Mouse (Mus musculus) frontal cortex, adult 2 months (tissue): ENCODE data around the gene Cd96. TPM values are rescaled to one million over a fixed set of nuclear protein-coding genes. Genes with fewer than 3 reads are reported as not detected.
"Not testable (repeated sequence)": the region's sequence is repeated elsewhere in the genome, so short reads cannot be mapped to it uniquely, and the experiment has no call there.

Experiments used
- DNase-seq, 2 experiments: peaks; one replicate each; pipeline ENCODE4 v3.0.0; 2022; ENCODE audit warnings: low spot score in 1 of 2; ENCODE audit errors: extremely low spot score in 1 of 2
- polyA plus RNA-seq: library from polyadenylated mRNA; depleted of rRNA; stranded (reverse); fragments of >200 nt; gene quantifications from 2 replicates; pipeline ENCODE4 v1.2.3, GENCODE M21; 2012; rRNA removed

Cd96 gene
- 0.06 TPM in 1 of 2 replicates, not detected in the other for polyA plus RNA-seq

GRCm38 (mm10) chr16:46120020-46120419 lies at the start of gene Cd96:
TSS of gene Cd96 (minus strand) at chr16:46120251.
- DNase-seq = no peak

DNA sequence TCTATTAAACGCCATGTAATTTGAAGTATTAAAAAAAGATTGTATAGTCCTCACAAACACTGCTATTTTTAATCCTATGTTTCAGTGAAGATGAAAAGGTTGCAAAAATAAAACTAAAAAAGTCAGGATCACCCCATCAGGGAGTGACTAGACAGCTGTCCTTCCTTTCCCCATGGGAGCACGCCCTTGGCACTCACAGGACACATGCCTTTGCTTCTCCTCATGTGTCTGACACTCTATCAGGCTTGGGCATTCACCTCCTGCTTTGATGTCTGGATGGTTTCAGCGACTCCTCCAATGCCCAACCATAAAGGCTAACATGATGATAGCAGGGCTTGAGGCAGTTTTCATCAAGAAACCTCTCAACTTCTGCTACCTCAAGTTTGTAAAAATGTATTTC lies 46.9 kb upstream of the Cd96 start:
- DNase-seq = no peak

GRCm38 (mm10) chr16:46165305-46165704 lies 45.3 kb upstream of the Cd96 start:
- peak in 1 of 2 experiments; percentile 15 for DNase-seq

GRCm38 (mm10) chr16:46154832-46155231 lies 34.8 kb upstream of the Cd96 start, which contains the start of gene Gm4737:
TSS of gene Gm4737 (minus strand) at chr16:46155077.
- DNase-seq = not testable (repeated sequence)

- DNase-seq = peak in 1 of 2 experiments; percentile 43
Measured at GRCm38 (mm10) chr16:46151141-46151540, 31.1 kb upstream of the Cd96 start.

- DNase-seq = peak in 1 of 2 experiments; percentile 19
Measured at GRCm38 (mm10) chr16:46148661-46149341, 28.8 kb upstream of the Cd96 start.

GRCm38 (mm10) chr16:46146962-46147361 lies 26.9 kb upstream of the Cd96 start:
- DNase-seq = no peak

DNA sequence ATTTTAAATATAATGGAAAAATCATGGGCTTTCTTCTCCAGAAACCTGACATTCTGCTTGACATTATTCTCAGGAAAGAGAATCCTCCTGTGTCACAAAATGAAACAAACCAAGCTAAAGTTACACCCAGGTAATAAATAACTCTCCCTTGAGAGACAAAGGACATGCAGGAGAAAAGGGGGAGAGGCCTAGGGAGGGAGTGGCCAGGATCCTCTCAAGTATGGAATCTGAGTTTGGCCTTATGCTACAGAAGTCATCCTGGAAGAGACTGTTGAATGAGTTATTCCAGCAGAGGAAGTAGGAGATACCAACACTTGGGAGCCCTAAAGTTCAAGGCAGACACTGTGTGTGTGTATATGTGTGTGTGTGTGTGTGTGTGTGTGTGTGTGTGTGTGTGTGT lies 2.2 kb upstream of the Cd96 start:
- DNase-seq = no peak

DNA sequence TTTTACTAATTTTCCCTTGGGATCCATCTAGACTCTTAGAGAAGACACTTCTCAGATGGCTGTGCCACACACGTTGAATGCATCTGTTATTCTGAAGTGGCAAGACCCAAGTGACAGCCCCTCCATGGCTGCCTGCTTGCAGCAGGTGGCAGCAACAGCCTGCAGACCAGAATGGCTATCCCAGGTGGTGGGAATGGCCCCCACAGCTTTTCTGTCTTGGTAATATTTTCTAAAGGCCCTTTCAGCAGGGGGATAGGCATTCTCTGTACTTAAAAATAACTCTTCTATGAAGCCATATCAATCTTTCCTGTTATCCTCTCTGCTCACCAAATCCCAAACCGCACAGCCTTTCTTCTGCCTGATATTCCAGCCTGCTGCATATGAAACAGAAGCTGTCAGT lies 1.4 kb upstream of the Cd96 start:
- DNase-seq = peak in 1 of 2 experiments; percentile 45

GRCm38 (mm10) chr16:46120607-46121006 lies 556 bp upstream of the Cd96 start:
- no peak for DNase-seq

- DNase-seq = no peak
Measured at GRCm38 (mm10) chr16:46117645-46118044, 2.4 kb downstream of the Cd96 start.

DNA sequence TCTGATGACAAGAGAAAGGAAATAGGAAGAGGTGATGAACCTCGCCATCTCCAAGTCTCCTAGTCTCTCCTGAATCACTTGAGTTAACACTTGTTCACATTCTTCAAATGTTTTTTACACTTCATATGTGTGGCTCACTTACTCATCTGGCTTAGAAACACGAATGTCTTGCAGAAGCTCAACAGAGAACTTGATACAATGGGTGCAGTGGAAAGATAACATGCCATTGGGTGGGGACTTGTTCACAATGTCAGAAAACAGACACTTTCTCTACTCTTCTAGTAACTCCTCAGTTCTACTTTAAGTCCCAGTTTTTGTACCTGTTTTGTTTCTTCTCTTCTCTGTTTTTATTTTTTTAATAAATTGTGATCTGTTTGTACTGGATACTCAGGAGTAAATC lies 5.3 kb downstream of the Cd96 start:
- DNase-seq = no peak

- DNase-seq = peak in 1 of 2 experiments; percentile 20
Measured at GRCm38 (mm10) chr16:46109536-46109935, 10.5 kb downstream of the Cd96 start.

GRCm38 (mm10) chr16:46107431-46107830 lies 12.6 kb downstream of the Cd96 start:
- DNase-seq = no peak

GRCm38 (mm10) chr16:46104491-46104890 lies 15.6 kb downstream of the Cd96 start:
- no peak for DNase-seq

GRCm38 (mm10) chr16:46101748-46102147 lies 18.3 kb downstream of the Cd96 start:
- no peak for DNase-seq

GRCm38 (mm10) chr16:46100286-46100685 lies 19.8 kb downstream of the Cd96 start:
- peak in 1 of 2 experiments; percentile 53 for DNase-seq

DNA sequence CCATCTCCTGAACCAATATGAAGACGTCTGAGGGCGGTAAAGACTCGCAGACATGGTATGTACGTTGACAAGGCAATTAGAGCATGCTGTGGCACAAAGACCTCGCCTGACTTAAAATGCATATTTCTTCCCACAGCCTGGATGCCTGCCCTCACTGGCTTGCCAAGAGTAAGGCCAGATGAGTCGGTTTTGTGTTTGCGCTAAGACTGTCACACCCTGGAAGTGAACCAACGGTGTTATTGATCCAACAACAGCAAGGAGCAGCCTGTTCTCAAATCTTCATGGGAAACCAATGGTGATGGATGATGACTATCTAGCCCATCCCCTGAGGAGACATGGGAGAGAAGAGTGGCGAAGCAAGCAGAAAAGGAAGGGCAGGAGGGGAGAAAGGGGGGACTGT lies 22.6 kb downstream of the Cd96 start:
- DNase-seq = no peak

DNA sequence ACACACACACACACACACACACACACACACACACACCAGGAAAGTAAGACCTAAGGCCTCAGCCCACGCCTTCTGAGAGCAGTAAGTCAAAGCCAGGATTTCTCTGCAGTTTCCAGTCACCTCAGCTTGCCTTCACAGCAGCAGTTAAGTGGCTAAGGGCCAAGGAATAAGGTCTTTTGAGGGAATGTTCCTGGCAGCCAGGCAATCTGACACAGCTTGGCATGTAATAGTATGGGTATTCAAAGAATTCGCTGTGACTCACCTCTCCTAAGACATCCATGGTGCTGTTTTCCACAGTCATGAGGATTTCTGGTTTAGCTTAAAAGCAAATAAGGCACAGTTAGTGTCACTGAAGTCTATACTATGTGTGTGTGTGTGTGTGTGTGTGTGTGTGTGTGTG lies 25.6 kb downstream of the Cd96 start:
- peak; percentile 8 to 48 for DNase-seq

DNA sequence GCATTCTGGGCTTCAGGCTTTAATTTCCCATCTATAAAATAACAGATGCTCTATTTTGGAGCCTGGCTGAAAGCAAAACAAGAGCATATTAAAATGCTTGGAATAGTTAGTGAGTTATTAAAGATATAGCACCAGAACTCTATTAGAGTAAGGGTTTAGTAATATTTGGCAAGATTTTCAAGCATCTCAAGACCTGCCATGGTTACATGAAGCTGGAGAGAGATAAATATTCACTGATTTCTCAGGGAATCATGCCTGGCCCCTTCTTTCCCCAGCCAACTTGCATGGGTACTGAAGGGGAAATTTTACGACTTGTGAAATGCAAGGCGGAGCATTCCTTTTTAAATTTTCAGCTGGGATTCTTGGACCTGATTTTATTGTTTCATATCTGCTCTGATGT lies 27.1 kb downstream of the Cd96 start:
- DNase-seq = no peak

DNA sequence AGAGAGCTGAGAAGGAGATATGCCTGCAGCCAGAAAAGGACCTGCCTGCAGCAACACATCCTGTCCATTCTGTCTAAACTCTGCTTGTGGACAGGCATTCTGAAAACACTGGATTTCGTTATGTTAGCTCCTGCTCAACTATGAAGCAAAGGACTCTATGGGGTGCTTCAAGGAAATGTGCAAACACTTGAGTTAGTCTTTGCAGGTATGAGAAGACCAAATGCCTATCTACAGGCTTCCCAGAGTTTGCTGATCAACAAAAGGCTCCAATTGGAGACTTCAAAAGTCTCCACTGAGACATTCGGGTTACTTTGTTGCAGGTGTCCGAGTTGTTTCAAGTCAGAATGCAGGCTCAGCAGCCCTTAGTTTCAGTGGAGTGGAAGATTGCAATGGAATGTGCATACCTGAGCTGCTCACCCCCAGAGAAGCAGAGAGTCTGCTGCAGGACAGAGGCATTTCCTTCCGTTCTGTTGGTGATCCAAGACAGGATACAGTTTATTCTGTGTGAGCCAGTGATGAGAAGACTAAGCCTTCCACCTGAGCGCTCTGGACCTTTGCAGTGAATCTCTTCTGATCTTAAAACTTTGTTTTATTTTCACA lies 33.1 kb downstream of the Cd96 start:
- no peak for DNase-seq

DNA sequence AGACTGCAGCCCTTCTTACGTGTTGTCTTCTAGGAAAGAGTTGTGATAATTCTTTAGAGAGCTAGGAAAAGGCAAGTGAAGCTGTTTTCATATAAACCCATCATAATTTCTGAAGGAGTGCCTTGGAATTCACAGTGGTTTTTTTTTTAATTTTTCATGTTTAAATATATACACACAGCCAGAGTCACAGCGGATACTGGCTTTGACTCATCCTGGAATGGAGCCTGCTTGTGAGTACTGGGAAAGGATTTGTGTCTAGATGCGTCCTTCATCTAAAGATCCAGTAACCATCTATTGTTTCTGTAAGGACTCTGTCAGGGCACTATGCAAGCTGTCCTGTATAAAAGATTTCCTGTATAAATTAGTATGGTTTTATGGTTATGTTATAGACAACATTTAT lies 52.1 kb downstream of the Cd96 start:
- peak in 1 of 2 experiments; percentile 27 for DNase-seq
